Mouse (Mus musculus): ENCODE measurements around the gene Rab40b. TPM values are rescaled to one million over a fixed set of nuclear protein-coding genes. Genes with fewer than 3 reads are reported as not detected.

The Rab40b gene
- polyA plus RNA-seq, 1 experiment from 2014 or later, result 9.2 TPM

GRCm38 (mm10) chr11:121418932-121419331 lies 30.9 kb upstream of the Rab40b start:
- Histone ChIP-seq H3K4me2 (ENCODE audit: low read length) (no peak overlapping the region), H3K4me3 (replicated peaks; ENCODE audit: low read depth, low read length) (no peak overlapping the region), H3K9ac (replicated peaks; ENCODE audit: low read length) (no peak overlapping the region), H3K27ac (replicated peaks; ENCODE audit: low read depth, low read length) (no peak overlapping the region), H3K4me1 (ENCODE audit: control insufficient read depth, insufficient read depth, low read length) (peaks cover 13% of the 10 kb centered on the region), H3K27me3 (ENCODE audit: control insufficient read depth, insufficient read depth, low read length) (no peaks in the 10 kb centered on the region), H3K36me3 (ENCODE audit: control insufficient read depth, insufficient read depth, low read length) (no peaks in the 10 kb centered on the region), H3K9me3 (ENCODE audit: control insufficient read depth, low read length) (no peaks in the 10 kb centered on the region)
- DNase-seq (no peak), ATAC-seq (ENCODE audit: low FRiP score, low TSS enrichment) (no peak)
- 48% methylated on average over 2 of the region's 2 CpGs for WGBS

- H3K27ac ChIP-seq (replicated peaks; ENCODE audit: low read depth, low read length), result no peak overlapping the region
- H3K4me1 ChIP-seq (ENCODE audit: control insufficient read depth, insufficient read depth, low read length), result peaks cover 13% of the 10 kb centered on the region
- no peak overlapping the region for H3K4me3 ChIP-seq (replicated peaks; ENCODE audit: low read depth, low read length)
- 88% methylated on average over 5 of the region's 5 CpGs for WGBS
- no peak for DNase-seq
- no peaks in the 10 kb centered on the region for H3K9me3 ChIP-seq (ENCODE audit: control insufficient read depth, low read length)
- no peak overlapping the region for H3K9ac ChIP-seq (replicated peaks; ENCODE audit: low read length)
- no peak for ATAC-seq (ENCODE audit: low FRiP score, low TSS enrichment)
- H3K27me3 ChIP-seq (ENCODE audit: control insufficient read depth, insufficient read depth, low read length), result no peaks in the 10 kb centered on the region
- no peaks in the 10 kb centered on the region for H3K36me3 ChIP-seq (ENCODE audit: control insufficient read depth, insufficient read depth, low read length)
- no peak overlapping the region for H3K4me2 ChIP-seq (ENCODE audit: low read length)
Measured at GRCm38 (mm10) chr11:121417971-121418370, 29.9 kb upstream of the Rab40b start.

- Histone ChIP-seq H3K27ac (replicated peaks; ENCODE audit: low read depth, low read length) (no peak overlapping the region), H3K36me3 (ENCODE audit: control insufficient read depth, insufficient read depth, low read length) (no peaks in the 10 kb centered on the region), H3K4me1 (ENCODE audit: control insufficient read depth, insufficient read depth, low read length) (peaks cover under 1% of the 10 kb centered on the region; the same call in 1 of the 2 replicates), H3K27me3 (ENCODE audit: control insufficient read depth, insufficient read depth, low read length) (no peaks in the 10 kb centered on the region), H3K4me3 (replicated peaks; ENCODE audit: low read depth, low read length) (no peak overlapping the region), H3K9ac (replicated peaks; ENCODE audit: low read length) (no peak overlapping the region), H3K4me2 (ENCODE audit: low read length) (no peak overlapping the region), H3K9me3 (ENCODE audit: control insufficient read depth, low read length) (no peaks in the 10 kb centered on the region)
- DNase-seq, result no peak
- 80% methylated on average over 5 of the region's 5 CpGs for WGBS
- ATAC-seq (ENCODE audit: low FRiP score, low TSS enrichment), result no peak
Measured at GRCm38 (mm10) chr11:121415351-121415750, 27.3 kb upstream of the Rab40b start.

- Histone ChIP-seq H3K4me1 (ENCODE audit: control insufficient read depth, insufficient read depth, low read length) (no peaks in the 10 kb centered on the region), H3K9me3 (ENCODE audit: control insufficient read depth, low read length) (no peaks in the 10 kb centered on the region), H3K4me2 (ENCODE audit: low read length) (no peak overlapping the region), H3K36me3 (ENCODE audit: control insufficient read depth, insufficient read depth, low read length) (no peaks in the 10 kb centered on the region), H3K27me3 (ENCODE audit: control insufficient read depth, insufficient read depth, low read length) (no peaks in the 10 kb centered on the region), H3K27ac (replicated peaks; ENCODE audit: low read depth, low read length) (no peak overlapping the region), H3K4me3 (replicated peaks; ENCODE audit: low read depth, low read length) (no peak overlapping the region), H3K9ac (replicated peaks; ENCODE audit: low read length) (no peak overlapping the region)
- ATAC-seq (ENCODE audit: low FRiP score, low TSS enrichment) (no peak), DNase-seq (no peak)
- WGBS, result 89% methylated on average over 5 of the region's 5 CpGs
Measured at GRCm38 (mm10) chr11:121414762-121415161, 26.7 kb upstream of the Rab40b start.

- Histone ChIP-seq H3K4me3 (replicated peaks; ENCODE audit: low read depth, low read length) (no peak overlapping the region), H3K4me2 (ENCODE audit: low read length) (no peak overlapping the region), H3K27ac (replicated peaks; ENCODE audit: low read depth, low read length) (no peak overlapping the region), H3K36me3 (ENCODE audit: control insufficient read depth, insufficient read depth, low read length) (no peaks in the 10 kb centered on the region), H3K9ac (replicated peaks; ENCODE audit: low read length) (no peak overlapping the region), H3K4me1 (ENCODE audit: control insufficient read depth, insufficient read depth, low read length) (no peaks in the 10 kb centered on the region), H3K27me3 (ENCODE audit: control insufficient read depth, insufficient read depth, low read length) (no peaks in the 10 kb centered on the region), H3K9me3 (ENCODE audit: control insufficient read depth, low read length) (no peaks in the 10 kb centered on the region)
- no peak for ATAC-seq (ENCODE audit: low FRiP score, low TSS enrichment)
- 72% methylated on average over 3 of the region's 3 CpGs for WGBS
- DNase-seq, result no peak
Measured at GRCm38 (mm10) chr11:121407366-121408155, 19.5 kb upstream of the Rab40b start.

GRCm38 (mm10) chr11:121392405-121392804 lies 4.4 kb upstream of the Rab40b start:
- DNase-seq (no peak), ATAC-seq (ENCODE audit: low FRiP score, low TSS enrichment) (no peak)
- H3K9me3 ChIP-seq (ENCODE audit: control insufficient read depth, low read length), result no peaks in the 10 kb centered on the region
- no peaks in the 10 kb centered on the region for H3K4me1 ChIP-seq (ENCODE audit: control insufficient read depth, insufficient read depth, low read length)
- H3K4me2 ChIP-seq (ENCODE audit: low read length), result no peak overlapping the region
- no peak overlapping the region for H3K4me3 ChIP-seq (replicated peaks; ENCODE audit: low read depth, low read length)
- WGBS, result 91% methylated on average over 3 of the region's 3 CpGs
- H3K9ac ChIP-seq (replicated peaks; ENCODE audit: low read length), result no peak overlapping the region
- no peak overlapping the region for H3K27ac ChIP-seq (replicated peaks; ENCODE audit: low read depth, low read length)
- no peaks in the 10 kb centered on the region for H3K36me3 ChIP-seq (ENCODE audit: control insufficient read depth, insufficient read depth, low read length)
- no peaks in the 10 kb centered on the region for H3K27me3 ChIP-seq (ENCODE audit: control insufficient read depth, insufficient read depth, low read length)

- Histone ChIP-seq H3K4me3 (replicated peaks; ENCODE audit: low read depth, low read length) (no peak overlapping the region), H3K9ac (replicated peaks; ENCODE audit: low read length) (no peak overlapping the region), H3K36me3 (ENCODE audit: control insufficient read depth, insufficient read depth, low read length) (no peaks in the 10 kb centered on the region), H3K27me3 (ENCODE audit: control insufficient read depth, insufficient read depth, low read length) (0 out of 2 replicates have a peak, but pooled peaks cover 6% of the 10 kb centered on the region), H3K27ac (replicated peaks; ENCODE audit: low read depth, low read length) (no peak overlapping the region), H3K9me3 (ENCODE audit: control insufficient read depth, low read length) (no peaks in the 10 kb centered on the region), H3K4me2 (ENCODE audit: low read length) (no peak overlapping the region), H3K4me1 (ENCODE audit: control insufficient read depth, insufficient read depth, low read length) (no peaks in the 10 kb centered on the region)
- ATAC-seq (ENCODE audit: low FRiP score, low TSS enrichment), result no peak
- WGBS, result 67% methylated on average over 3 of the region's 3 CpGs
- DNase-seq, result no peak
Measured at GRCm38 (mm10) chr11:121390793-121391192, 2.7 kb upstream of the Rab40b start.

GRCm38 (mm10) chr11:121388554-121388945 lies 499 bp upstream of the Rab40b start:
- Histone ChIP-seq H3K4me3 (replicated peaks; ENCODE audit: low read depth, low read length) (peak overlapping the region; percentile 66), H3K4me1 (ENCODE audit: control insufficient read depth, insufficient read depth, low read length) (no peaks in the 10 kb centered on the region), H3K36me3 (ENCODE audit: control insufficient read depth, insufficient read depth, low read length) (no peaks in the 10 kb centered on the region), H3K27me3 (ENCODE audit: control insufficient read depth, insufficient read depth, low read length) (0 out of 2 replicates have a peak, but pooled peaks cover 6% of the 10 kb centered on the region), H3K27ac (replicated peaks; ENCODE audit: low read depth, low read length) (no peak overlapping the region), H3K9ac (replicated peaks; ENCODE audit: low read length) (no peak overlapping the region), H3K4me2 (ENCODE audit: low read length) (peak overlapping the region; percentile 75), H3K9me3 (ENCODE audit: control insufficient read depth, low read length) (no peaks in the 10 kb centered on the region)
- DNase-seq, result no peak
- 0 out of 2 replicates have a peak, but pooled peaks have one; percentile 17 for ATAC-seq (ENCODE audit: low FRiP score, low TSS enrichment)
- WGBS, result 11% methylated on average over 6 of the region's 6 CpGs

GRCm38 (mm10) chr11:121380294-121380693 lies 7.8 kb downstream of the Rab40b start:
- Histone ChIP-seq H3K36me3 (ENCODE audit: control insufficient read depth, insufficient read depth, low read length) (no peaks in the 10 kb centered on the region), H3K4me2 (ENCODE audit: low read length) (no peak overlapping the region), H3K4me1 (ENCODE audit: control insufficient read depth, insufficient read depth, low read length) (no peaks in the 10 kb centered on the region), H3K27me3 (ENCODE audit: control insufficient read depth, insufficient read depth, low read length) (no peaks in the 10 kb centered on the region), H3K9ac (replicated peaks; ENCODE audit: low read length) (no peak overlapping the region), H3K4me3 (replicated peaks; ENCODE audit: low read depth, low read length) (no peak overlapping the region), H3K27ac (replicated peaks; ENCODE audit: low read depth, low read length) (no peak overlapping the region), H3K9me3 (ENCODE audit: control insufficient read depth, low read length) (no peaks in the 10 kb centered on the region)
- WGBS, result 16% methylated on average over 6 of the region's 6 CpGs
- ATAC-seq (ENCODE audit: low FRiP score, low TSS enrichment) (no peak), DNase-seq (no peak)

All from midbrain, embryonic 14.5 days (tissue).